Mouse (Mus musculus): ENCODE data around the gene Fam196b.

Fam196b gene

GRCm38 (mm10) chr11:34406309-34406708 lies 91.7 kb downstream of the Fam196b start:
- in situ Hi-C loops (cut with MseI, MboI) = no loop called here

GRCm38 (mm10) chr11:34406850-34407249 lies 92.2 kb downstream of the Fam196b start:
- in situ Hi-C loops (cut with MseI, MboI) = no loop called here

DNA sequence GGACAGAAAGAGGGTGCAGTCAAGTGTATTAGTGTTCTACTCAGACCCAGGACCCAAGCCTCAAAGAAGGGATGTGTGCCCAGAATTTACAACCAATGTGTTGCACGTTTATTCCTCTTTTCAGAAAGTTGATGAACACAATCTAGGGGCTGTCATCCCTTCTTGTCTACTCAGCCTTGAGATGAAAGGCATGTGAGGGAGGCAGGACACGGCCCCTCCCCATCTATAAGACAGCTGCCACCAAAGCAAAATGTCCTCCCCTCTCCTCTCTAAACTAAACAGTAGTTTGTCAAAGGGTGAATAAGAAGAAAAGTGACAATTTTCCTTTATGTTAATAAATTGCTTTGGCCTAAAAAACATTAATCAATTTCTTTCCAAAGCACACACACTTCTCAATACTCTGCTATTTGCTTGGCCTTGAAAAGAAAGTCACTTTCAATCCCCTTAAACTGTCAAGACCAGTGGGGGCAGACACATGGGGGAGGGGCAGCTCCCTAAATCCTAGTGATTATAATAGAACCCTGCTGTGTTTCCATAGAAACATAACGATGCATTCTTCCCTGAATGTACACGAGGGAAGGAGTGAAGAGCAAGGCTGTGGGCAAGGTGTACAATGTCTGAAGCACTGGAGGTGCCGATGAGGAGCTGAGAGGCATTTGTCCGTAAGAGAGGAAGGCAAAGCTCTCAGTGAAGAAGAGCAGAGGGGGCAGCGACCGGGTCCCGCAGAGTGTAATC lies 101.4 kb downstream of the Fam196b start:
- in situ Hi-C loops (cut with MseI, MboI) = no loop called here

DNA sequence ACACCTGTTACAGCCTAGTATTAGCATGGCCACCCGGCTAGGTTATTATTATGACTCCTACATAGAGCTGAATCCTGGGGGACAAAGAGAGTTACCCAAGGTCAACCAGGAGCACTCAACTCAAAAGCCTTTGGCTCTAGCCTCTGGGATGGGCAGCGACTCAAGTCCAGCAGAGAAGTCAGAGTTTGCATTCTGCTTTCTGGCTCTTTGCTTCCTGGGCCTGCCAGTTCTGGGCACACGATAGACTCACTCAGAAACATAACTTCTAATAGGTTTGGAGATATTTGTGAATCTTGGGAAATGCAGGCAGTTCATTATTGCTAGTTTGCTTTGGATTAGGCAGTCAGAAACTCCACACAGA lies 102.0 kb downstream of the Fam196b start:
- in situ Hi-C loops (cut with MseI, MboI) = no loop called here

- in situ Hi-C loops (cut with MseI, MboI) = no loop called here
These were observed 106.4 kb downstream of the Fam196b start for GRCm38 (mm10) chr11:34421061-34421460.

DNA sequence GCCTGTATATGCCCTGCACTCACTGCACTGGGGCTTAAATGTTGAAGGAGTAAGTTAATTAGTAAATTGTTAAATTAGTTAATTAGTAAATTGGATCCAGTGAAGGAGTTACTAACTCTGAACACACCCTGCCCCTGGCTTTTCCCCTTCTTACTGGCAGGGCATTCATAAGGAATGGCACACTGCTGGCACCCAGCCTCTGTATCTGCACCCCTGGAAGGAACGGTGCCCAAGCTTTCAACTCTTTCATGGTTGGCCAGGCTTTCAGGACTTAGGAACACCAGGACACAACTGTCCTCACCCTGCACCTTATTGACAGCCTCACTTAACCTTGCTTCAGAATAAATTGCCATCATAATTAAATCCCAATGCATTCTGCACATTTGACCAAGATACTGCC lies 109.9 kb downstream of the Fam196b start:
- in situ Hi-C loops (cut with MseI, MboI) = no loop called here

GRCm38 (mm10) chr11:34427212-34427611 lies 112.6 kb downstream of the Fam196b start:
- in situ Hi-C loops (cut with MseI, MboI) = no loop called here

GRCm38 (mm10) chr11:34430940-34431339 lies 116.3 kb downstream of the Fam196b start:
- in situ Hi-C loops (cut with MseI, MboI) = no loop called here

GRCm38 (mm10) chr11:34431371-34431770 lies 116.7 kb downstream of the Fam196b start:
- in situ Hi-C loops (cut with MseI, MboI) = no loop called here

DNA sequence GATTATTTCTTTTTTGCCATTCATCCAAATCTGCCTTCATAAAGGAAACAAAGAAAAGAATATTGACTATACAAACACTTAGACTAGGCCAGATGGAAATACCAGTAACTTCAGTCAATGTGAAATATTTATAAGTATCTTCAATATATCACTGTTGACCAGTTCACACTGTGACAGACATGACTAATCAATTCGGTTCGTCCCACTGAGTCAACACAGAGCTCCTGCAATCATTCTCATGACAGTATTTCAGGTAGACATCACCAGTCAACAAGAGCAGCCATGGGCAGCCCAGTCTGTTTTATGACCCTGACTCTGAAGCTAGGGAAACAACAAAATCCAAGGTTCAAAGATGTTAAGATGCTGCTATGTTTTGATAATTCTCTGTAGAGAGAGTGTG lies 117.4 kb downstream of the Fam196b start:
- in situ Hi-C loops (cut with MseI, MboI) = no loop called here

GRCm38 (mm10) chr11:34437446-34437845 lies 122.8 kb downstream of the Fam196b start:
- in situ Hi-C loops (cut with MseI, MboI) = no loop called here

GRCm38 (mm10) chr11:34438429-34438828 lies 123.8 kb downstream of the Fam196b start:
- in situ Hi-C loops (cut with MseI, MboI) = no loop called here

DNA sequence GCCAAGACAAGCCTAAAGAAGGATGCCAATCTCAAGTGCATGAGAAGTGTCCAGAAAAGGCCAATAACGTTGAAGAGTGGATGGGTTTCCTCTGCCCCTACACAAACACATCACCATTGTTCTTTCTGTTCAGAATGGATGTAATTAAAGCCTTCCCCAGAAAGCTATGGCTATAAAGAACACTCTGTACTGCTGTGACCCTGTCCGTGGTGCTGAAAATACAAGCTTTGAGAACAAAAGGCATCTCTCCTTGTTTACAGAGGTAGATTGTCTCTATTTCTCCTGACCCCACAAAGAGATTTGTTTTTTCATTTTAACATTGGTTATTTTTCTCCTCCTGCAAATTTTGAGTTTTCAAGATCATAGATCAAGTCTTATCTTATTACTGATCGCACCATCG lies 133.3 kb downstream of the Fam196b start:
- in situ Hi-C loops (cut with MseI, MboI) = no loop called here

- in situ Hi-C loops (cut with MseI, MboI) = no loop called here
These were observed 135.3 kb downstream of the Fam196b start for GRCm38 (mm10) chr11:34449944-34450343.

DNA sequence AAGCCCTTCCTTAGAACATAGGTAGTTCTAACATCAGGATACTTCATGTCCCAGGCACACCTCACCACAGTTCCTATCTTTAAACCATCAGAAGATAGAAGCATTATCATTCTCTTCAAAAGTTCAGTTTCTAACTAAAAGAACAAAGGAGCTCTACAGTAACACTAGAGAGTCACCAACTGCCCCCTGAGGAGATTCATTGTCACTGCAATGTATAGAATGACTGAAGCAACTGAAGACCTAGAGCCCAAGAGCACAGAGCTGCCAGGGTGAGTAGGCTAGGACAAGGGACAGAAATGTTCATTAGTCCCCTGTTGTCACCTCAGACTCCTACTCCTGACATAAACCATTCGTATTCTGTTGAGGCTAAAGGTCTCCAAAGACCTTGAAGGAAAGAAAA lies 152.4 kb downstream of the Fam196b start:
- in situ Hi-C loops (cut with MseI, MboI) = no loop called here

- in situ Hi-C loops (cut with MseI, MboI) = no loop called here
These were observed 153.9 kb downstream of the Fam196b start for GRCm38 (mm10) chr11:34468571-34468970.

DNA sequence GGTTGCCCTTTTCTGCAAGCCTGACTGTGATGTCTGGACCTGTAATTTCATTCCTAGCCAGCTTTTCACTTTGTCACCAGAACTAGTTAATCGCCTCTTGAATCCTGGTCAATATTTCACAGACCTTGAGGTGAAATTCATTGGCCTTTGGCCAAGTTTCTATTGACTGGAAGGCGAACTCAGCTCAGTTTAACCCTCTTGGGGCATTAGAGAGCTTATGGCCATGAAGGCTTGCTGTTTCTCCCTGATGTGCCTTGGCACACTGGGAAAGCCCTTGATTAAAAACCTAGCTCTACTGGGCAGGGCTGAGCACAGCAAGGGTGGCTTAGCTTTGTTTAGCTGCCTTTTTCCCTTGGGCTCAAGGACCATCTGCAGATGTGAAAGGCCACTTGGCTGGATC lies 155.2 kb downstream of the Fam196b start:
- in situ Hi-C loops (cut with MseI, MboI) = no loop called here

Data from mouse trophoblast stem cell (cell line).